Mouse (Mus musculus) midbrain, embryonic 10.5 days (tissue): ENCODE data around the gene Crtc1. TPM values are rescaled to one million over a fixed set of nuclear protein-coding genes. Genes with fewer than 3 reads are reported as not detected.

Experiments used
- DNase-seq: peaks from one replicate; pipeline ENCODE4 v3.0.0-alpha.2; 2017; ENCODE audit warnings: low spot score
- H3K27ac ChIP-seq: fragments of 300-500 bp; sonication (generic); replicated peaks from 2 replicates; pipeline ENCODE4 v1.5.1; 2016; ENCODE audit warnings: mild to moderate bottlenecking
- H3K27me3 ChIP-seq: fragments of 300-500 bp; sonication (generic); 2 replicates; pipeline ENCODE4 v1.6.1; 2016; ENCODE audit warnings: low read depth, mild to moderate bottlenecking; ENCODE audit not compliant: poor library complexity, severe bottlenecking
- H3K36me3 ChIP-seq: fragments of 300-500 bp; sonication (generic); 2 replicates; pipeline ENCODE4 v1.6.1; 2016; ENCODE audit warnings: mild to moderate bottlenecking, moderate library complexity
- H3K4me1 ChIP-seq: fragments of 300-500 bp; sonication (generic); 2 replicates; pipeline ENCODE4 v1.6.1; 2016
- H3K4me3 ChIP-seq: fragments of 300-500 bp; sonication (generic); 2 replicates; pipeline ENCODE4 v1.5.1; 2016; ENCODE audit warnings: mild to moderate bottlenecking, moderate library complexity
- H3K9me3 ChIP-seq: fragments of 300-500 bp; sonication (generic); replicated peaks from 2 replicates; pipeline ENCODE4 v1.6.1; 2016; ENCODE audit warnings: mild to moderate bottlenecking
- WGBS: fragments of 180-500 bp; shearing (Covaris S2); methylation state at CpG from one replicate; pipeline ENCODE4 v1.1.7; 2016; 5-methylcytosine and 5-hydroxymethylcytosine counted together
- polyA plus RNA-seq: library from polyadenylated mRNA; unstranded; fragments of >200 nt; fragmentation: Nextera tagmentation; extraction: Ambion mirVana; gene quantifications from 2 replicates; pipeline ENCODE4 v1.2.1, GENCODE M21; 2016

Crtc1 gene
- polyA plus RNA-seq, result 12.9 and 16.5 TPM in 2 replicates

DNA sequence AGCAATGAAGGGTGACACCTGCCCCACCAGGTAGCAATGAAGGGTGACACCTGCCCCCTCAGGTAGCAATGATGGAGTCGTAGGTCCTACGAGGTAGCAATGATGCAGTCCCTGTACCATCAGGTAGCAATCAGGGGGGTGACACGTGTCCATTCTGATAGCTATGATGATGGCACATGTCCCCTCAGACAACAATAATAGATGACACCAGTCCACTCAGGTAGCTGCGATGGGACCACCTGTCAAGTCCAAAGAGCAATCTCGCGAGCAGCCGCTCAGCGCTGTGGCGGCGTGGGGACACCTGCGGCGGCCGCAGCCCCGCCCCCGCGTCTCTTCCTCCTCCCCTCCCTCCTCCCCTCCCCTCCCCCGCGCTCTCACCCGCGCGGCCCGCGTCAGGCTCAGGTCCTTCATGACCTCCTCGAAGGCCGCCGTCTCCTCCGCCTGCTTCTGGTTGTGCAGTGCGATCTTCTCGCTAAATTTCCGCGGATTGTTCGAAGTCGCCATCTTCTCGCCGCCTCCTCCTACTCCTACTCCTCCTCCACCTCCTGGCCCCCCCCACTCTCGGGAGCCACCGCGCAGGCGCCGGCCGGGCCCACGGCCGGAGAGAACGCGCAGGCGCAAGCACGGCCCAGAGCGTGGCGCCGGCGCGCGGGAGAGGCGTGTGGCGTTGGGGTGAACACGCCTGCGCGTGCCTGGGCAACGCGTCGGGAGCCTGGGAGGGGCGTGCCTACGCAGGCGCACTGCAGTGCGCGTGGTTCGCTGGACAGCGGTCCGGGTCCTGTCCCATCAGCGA, at the start of gene Crtc1:
Crtc1 (minus strand) TSS at position 525 of the 793 bp plus-strand sequence.
- WGBS, result under 1% methylated on average over 70 of the region's 70 CpGs

GRCm38 (mm10) chr8:70488931-70489470, 49.6 kb upstream of the Crtc1 start:
- WGBS, result 2% methylated on average over 14 of the region's 14 CpGs
- Histone ChIP-seq H3K27ac (no peak overlapping the region; the same call in 1 of the 2 replicates), H3K27me3 (peaks cover 100% of the 10 kb centered on the region), H3K4me1 (peaks cover 80% of the 10 kb centered on the region), H3K36me3 (no peaks in the 10 kb centered on the region), H3K4me3 (peak overlapping the region; percentile 55), H3K9me3 (no peaks in the 10 kb centered on the region)
- DNase-seq, result peak; percentile 29

More for the DNA sequence above, at the start of gene Crtc1:
- Histone ChIP-seq H3K4me1 (peaks cover 26% of the 10 kb centered on the region), H3K27ac (peak within 1 kb of the TSS; percentile 96), H3K36me3 (no peaks in the 10 kb centered on the region), H3K9me3 (no peaks in the 10 kb centered on the region), H3K4me3 (peak within 1 kb of the TSS; percentile 82), H3K27me3 (no peaks in the 10 kb centered on the region)
- peak; percentile 97 for DNase-seq

DNA sequence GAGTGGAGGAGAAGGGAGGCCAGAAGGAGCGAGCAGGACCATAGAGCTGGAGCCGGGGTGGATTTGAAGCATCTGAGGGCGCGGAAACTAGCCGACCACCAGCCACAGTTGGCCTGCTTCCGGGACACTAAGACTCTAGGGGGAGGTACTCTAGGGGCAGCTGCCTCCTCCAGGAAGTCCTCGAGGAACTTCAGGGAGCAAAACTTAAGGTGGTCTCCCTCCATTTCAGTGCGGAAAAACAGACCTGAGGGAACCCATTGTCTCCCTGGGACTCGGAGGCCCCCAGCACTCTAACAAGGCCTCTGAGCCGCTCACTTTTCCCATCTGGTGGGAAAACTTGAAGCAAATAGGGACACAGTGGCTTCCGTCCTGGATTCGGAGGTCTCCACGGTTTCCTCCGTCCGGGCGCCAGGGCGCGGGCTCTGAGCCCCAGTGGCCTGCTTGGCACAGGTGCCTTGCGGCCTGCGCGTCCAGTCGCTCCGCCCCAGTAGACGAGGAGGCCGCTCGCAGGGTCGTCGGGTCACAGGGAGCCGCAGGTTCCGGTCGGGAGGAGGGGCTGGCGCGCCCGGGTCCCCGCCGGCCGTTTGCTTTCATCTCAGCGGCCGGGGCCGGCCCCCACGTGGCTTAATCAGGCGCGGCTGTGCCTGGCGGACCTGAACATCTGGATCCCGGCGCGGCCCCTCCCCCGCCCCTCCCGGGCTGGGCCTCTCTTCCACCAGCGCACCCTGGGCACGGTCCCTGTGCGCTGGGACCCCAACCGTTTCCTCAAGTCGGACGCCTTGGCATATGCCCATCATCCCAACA, 48.8 kb upstream of the Crtc1 start:
- peaks cover 72% of the 10 kb centered on the region for H3K4me1 ChIP-seq
- H3K27me3 ChIP-seq, result peaks cover 100% of the 10 kb centered on the region
- no peaks in the 10 kb centered on the region for H3K36me3 ChIP-seq
- peak overlapping the region; percentile 55 for H3K4me3 ChIP-seq
- WGBS, result 2% methylated on average over 55 of the region's 55 CpGs
- no peaks in the 10 kb centered on the region for H3K9me3 ChIP-seq
- peak overlapping the region; percentile 39 for H3K27ac ChIP-seq
- DNase-seq, result peak; percentile 71

DNA sequence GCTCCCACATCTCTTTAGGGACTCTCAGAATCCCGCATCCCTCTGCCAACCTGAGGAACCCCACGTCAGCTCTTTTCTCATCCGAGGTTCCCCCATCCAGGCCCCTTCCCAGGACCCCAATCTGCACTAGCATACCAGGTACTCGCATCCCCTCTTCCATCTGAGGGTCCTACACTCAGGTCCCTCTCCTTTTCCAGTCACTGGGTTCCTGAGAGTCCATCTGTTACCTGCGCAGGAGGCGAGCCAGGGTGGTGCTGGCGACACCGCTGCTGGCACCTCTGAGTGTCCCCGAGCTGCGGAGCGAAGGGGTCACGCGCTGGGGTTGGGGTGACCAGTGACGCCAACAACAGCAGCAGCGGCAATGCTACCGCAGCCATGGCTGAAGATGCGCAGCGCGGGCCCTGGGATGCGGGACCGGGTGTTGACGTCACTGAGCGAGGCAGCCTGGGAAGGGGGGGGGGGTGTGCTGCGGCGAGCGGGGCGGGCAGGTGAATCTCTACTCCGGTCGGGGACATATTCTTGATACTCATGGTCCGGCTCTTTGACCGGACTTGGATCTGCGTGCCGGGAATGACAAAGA, 47.7 kb upstream of the Crtc1 start, which contains the start of gene Tmem59l:
Tmem59l (minus strand) TSS at position 418 of the 580 bp plus-strand sequence.
- peaks cover 100% of the 10 kb centered on the region for H3K27me3 ChIP-seq
- peak within 1 kb of the TSS; percentile 67 for H3K27ac ChIP-seq
- H3K36me3 ChIP-seq, result no peaks in the 10 kb centered on the region
- peak; percentile 45 for DNase-seq
- no peaks in the 10 kb centered on the region for H3K9me3 ChIP-seq
- 3% methylated on average over 33 of the region's 33 CpGs for WGBS
- peaks cover 62% of the 10 kb centered on the region for H3K4me1 ChIP-seq
- H3K4me3 ChIP-seq, result peak within 1 kb of the TSS; percentile 55

GRCm38 (mm10) chr8:70486191-70486681, 46.9 kb upstream of the Crtc1 start:
- Histone ChIP-seq H3K4me3 (peak overlapping the region; percentile 55; the same call in 1 of the 2 replicates), H3K36me3 (no peaks in the 10 kb centered on the region), H3K4me1 (peaks cover 54% of the 10 kb centered on the region), H3K27me3 (peaks cover 97% of the 10 kb centered on the region), H3K27ac (no peak overlapping the region), H3K9me3 (no peaks in the 10 kb centered on the region)
- no peak for DNase-seq
- 51% methylated on average over 7 of the region's 7 CpGs for WGBS

DNA sequence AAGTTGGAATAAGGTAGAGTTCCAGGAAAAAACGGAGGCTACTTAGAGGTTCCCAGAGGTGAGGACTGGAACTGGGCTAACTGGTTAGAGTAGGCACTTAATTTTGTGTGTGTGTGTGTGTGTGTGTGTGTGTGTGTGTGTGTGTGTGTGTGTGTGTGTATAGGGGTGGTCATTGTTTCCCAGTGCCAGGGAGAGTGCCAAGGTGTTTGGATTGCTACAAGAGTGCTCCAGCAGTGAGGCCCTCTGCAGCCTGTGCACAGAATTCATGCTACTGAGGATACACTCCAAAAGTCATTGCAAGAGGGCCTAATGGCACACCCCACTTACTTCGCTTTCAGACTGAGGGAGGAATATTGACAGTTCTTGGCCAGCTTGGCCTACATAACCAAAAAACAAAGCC, 43.6 kb upstream of the Crtc1 start:
- Histone ChIP-seq H3K27me3 (peaks cover 80% of the 10 kb centered on the region), H3K4me3 (no peak overlapping the region), H3K9me3 (no peaks in the 10 kb centered on the region), H3K36me3 (no peaks in the 10 kb centered on the region), H3K4me1 (peaks cover 21% of the 10 kb centered on the region), H3K27ac (no peak overlapping the region)
- WGBS, result 55% methylated on average over 2 of the region's 2 CpGs
- DNase-seq, result no peak

- no peak for DNase-seq
- Histone ChIP-seq H3K36me3 (no peaks in the 10 kb centered on the region), H3K9me3 (no peaks in the 10 kb centered on the region), H3K27ac (no peak overlapping the region), H3K4me3 (no peak overlapping the region), H3K27me3 (peaks cover 80% of the 10 kb centered on the region), H3K4me1 (peaks cover 20% of the 10 kb centered on the region)
- 70% methylated on average over 3 of the region's 3 CpGs for WGBS
These were observed 42.5 kb upstream of the Crtc1 start for GRCm38 (mm10) chr8:70481908-70482307.

- H3K27me3 ChIP-seq, result peaks cover 35% of the 10 kb centered on the region
- peak; percentile 40 for DNase-seq
- 1% methylated on average over 21 of the region's 21 CpGs for WGBS
- H3K9me3 ChIP-seq, result no peaks in the 10 kb centered on the region
- H3K36me3 ChIP-seq, result peaks cover 8% of the 10 kb centered on the region; the same call in 1 of the 2 replicates
- peak overlapping the region; percentile 89 for H3K4me3 ChIP-seq
- peaks cover 27% of the 10 kb centered on the region for H3K4me1 ChIP-seq
- peak overlapping the region; percentile 90; the same call in 1 of the 2 replicates for H3K27ac ChIP-seq
These were observed 38.0 kb upstream of the Crtc1 start for GRCm38 (mm10) chr8:70477269-70477982.

DNA sequence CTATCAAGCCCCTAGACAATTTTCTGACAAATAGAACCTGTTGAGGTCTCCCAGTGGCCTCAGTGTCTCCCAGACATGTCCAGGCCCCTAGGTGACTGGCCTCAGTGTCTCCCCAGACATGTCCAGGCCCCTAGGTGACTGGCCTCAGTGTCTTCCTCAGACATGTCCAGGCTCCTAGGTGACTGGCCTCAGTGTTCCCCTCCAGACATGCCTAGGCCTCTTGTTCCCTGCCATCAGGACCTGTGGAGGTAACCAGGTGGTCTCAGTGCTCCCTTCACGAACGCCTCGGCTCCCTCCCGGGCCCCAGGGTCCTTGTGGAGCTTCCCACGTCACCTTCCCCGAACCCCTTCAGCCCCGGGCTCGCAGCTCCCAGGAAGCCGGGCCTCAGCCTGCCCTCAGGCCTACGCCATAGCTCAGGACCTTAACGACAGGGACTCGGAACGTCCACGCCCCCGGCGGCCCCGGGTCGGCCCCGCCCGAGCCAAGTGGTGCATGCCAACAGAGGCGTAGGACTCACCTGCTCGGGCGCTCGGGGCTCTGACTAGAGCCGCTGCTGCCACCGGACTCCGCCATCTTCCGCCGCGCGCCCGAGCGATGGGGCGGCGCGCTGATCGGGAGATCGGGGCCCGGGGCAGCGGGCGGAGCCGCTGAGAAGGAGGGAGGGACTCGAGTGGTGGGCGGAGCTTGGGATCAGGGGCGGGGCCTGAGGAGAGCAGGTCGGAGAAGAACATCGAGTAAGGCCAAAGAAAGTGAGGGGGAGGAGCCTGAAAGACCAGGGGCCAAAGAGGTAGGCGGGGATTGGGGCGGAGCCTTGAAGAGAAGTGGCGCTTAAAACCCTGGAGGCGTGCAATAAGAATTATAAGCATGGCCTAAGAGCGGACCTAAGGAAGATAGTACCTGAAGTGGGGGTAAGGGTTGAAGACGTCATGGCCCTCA, 37.2 kb upstream of the Crtc1 start, which contains the start of gene Klhl26:
Klhl26 (minus strand) TSS at position 636 of the 936 bp plus-strand sequence.
- H3K9me3 ChIP-seq, result no peaks in the 10 kb centered on the region
- peaks cover 27% of the 10 kb centered on the region for H3K4me1 ChIP-seq
- under 1% methylated on average over 52 of the region's 53 CpGs for WGBS
- peak within 1 kb of the TSS; percentile 89 for H3K4me3 ChIP-seq
- DNase-seq, result peak; percentile 95
- H3K27me3 ChIP-seq, result peaks cover 26% of the 10 kb centered on the region
- H3K36me3 ChIP-seq, result peaks cover 8% of the 10 kb centered on the region; the same call in 1 of the 2 replicates
- H3K27ac ChIP-seq, result peak within 1 kb of the TSS; percentile 90

DNA sequence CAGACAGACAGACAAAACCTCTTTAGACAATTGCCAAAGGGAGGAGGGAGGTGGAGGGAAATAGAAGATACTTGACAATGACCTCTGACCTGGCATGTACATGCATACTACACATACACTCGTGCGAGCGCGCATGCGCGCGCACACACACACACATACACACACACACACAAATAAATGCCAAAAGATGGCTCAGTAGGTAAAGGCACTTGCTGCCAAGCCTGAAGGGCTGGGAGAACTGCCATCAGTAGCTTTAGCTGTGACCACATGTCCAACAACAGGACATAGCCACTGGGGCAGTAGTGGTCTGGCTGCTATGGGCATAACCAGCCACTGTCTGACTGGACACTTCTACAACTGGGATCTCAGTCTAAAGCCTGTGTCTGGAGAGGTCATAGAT, 32.5 kb upstream of the Crtc1 start:
- WGBS, result 94% methylated on average over 7 of the region's 7 CpGs
- no peak for DNase-seq
- no peaks in the 10 kb centered on the region for H3K9me3 ChIP-seq
- H3K4me3 ChIP-seq, result no peak overlapping the region
- H3K4me1 ChIP-seq, result peaks cover 45% of the 10 kb centered on the region
- H3K27ac ChIP-seq, result no peak overlapping the region
- no peaks in the 10 kb centered on the region for H3K27me3 ChIP-seq
- H3K36me3 ChIP-seq, result peaks cover 12% of the 10 kb centered on the region; the same call in 1 of the 2 replicates

DNA sequence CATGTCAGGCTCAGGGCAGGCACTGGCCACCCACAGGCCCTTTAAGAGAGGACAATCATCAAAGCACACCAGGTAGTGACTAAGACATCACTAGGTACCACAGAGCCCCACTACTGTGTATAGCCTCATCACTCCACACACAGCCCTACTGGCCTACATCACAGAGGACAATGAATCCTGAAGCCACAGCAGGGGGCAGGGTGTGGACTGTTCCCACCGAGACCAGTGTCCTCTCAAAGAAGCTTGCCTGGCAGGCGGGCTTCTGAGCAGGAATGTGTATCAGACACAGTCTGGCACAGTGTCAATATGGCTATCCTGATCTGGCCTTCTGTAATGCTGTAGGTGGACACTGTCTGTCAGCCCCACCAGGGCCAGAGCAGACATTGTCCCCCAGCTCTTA, 30.6 kb upstream of the Crtc1 start:
- WGBS, result 69% methylated on average over 2 of the region's 2 CpGs
- DNase-seq, result no peak
- H3K27ac ChIP-seq, result 0 out of 2 replicates have a peak overlapping the region, but pooled peaks have one; percentile 42

More for the DNA sequence above, 30.6 kb upstream of the Crtc1 start:
- 0 out of 2 replicates have a peak overlapping the region, but pooled peaks have one; percentile 1 for H3K4me3 ChIP-seq
- H3K27me3 ChIP-seq, result no peaks in the 10 kb centered on the region
- H3K9me3 ChIP-seq, result no peaks in the 10 kb centered on the region
- peaks cover 17% of the 10 kb centered on the region for H3K36me3 ChIP-seq
- H3K4me1 ChIP-seq, result peaks cover 35% of the 10 kb centered on the region
